Mouse (Mus musculus): Measurements from ENCODE around the gene Sgms2.

GRCm38 (mm10) chr3:131483650-131484049, 7.6 kb downstream of the Sgms2 start:
- TF ChIP-seq CTCF (IDR thresholded peaks at IDR 0.05; ENCODE audit: low read depth, low read length): no peak
- no peak for TF ChIP-seq POLR2A (IDR thresholded peaks at IDR 0.05; ENCODE audit: borderline replicate concordance, low read depth, low read length)
